Mouse (Mus musculus) R1 (cell line): ENCODE results near the gene Nfkbib.

Experiments
- DNase-seq: peaks from one replicate; pipeline ENCODE4 v3.0.0-alpha.2; 2018; ENCODE audit warnings: low read depth, low spot score

Nfkbib gene

GRCm38 (mm10) chr7:28767462-28767965, at the start of gene Nfkbib:
Nfkbib (minus strand) TSS chr7:28767512.
- DNase-seq = no peak

GRCm38 (mm10) chr7:28816920-28817319, 49.6 kb upstream of the Nfkbib start:
- DNase-seq = no peak

- peak; percentile 57 for DNase-seq
These were observed 48.9 kb upstream of the Nfkbib start for GRCm38 (mm10) chr7:28816201-28816600.

GRCm38 (mm10) chr7:28815230-28815629, 47.9 kb upstream of the Nfkbib start:
- no peak for DNase-seq

GRCm38 (mm10) chr7:28814306-28815034, 47.2 kb upstream of the Nfkbib start:
- DNase-seq = no peak

- no peak for DNase-seq
These were observed 45.6 kb upstream of the Nfkbib start for GRCm38 (mm10) chr7:28812949-28813348.

- DNase-seq = no peak
These were observed 45.1 kb upstream of the Nfkbib start for GRCm38 (mm10) chr7:28812436-28812835.

- no peak for DNase-seq
These were observed 44.4 kb upstream of the Nfkbib start for GRCm38 (mm10) chr7:28811640-28812275.

GRCm38 (mm10) chr7:28811228-28811627, 43.9 kb upstream of the Nfkbib start:
- DNase-seq = peak; percentile 93

- peak; percentile 100 for DNase-seq
These were observed 43.1 kb upstream of the Nfkbib start for GRCm38 (mm10) chr7:28810107-28811066.

GRCm38 (mm10) chr7:28809401-28810089, 42.2 kb upstream of the Nfkbib start:
- DNase-seq = peak; percentile 84

GRCm38 (mm10) chr7:28808957-28809393, 41.7 kb upstream of the Nfkbib start:
- DNase-seq = peak; percentile 92

- DNase-seq = peak; percentile 79
These were observed 41.1 kb upstream of the Nfkbib start, which contains the start of gene Hnrnpl for GRCm38 (mm10) chr7:28808221-28808941. Hnrnpl (plus strand) TSS chr7:28808541.

GRCm38 (mm10) chr7:28807641-28808220, 40.4 kb upstream of the Nfkbib start:
- DNase-seq = no peak

- DNase-seq = peak; percentile 67
These were observed 39.6 kb upstream of the Nfkbib start for GRCm38 (mm10) chr7:28806869-28807268.

GRCm38 (mm10) chr7:28803756-28804155, 36.4 kb upstream of the Nfkbib start:
- no peak for DNase-seq

- peak; percentile 96 for DNase-seq
These were observed 35.7 kb upstream of the Nfkbib start for GRCm38 (mm10) chr7:28802846-28803588.

- peak; percentile 86 for DNase-seq
These were observed 34.8 kb upstream of the Nfkbib start for GRCm38 (mm10) chr7:28801901-28802670.
